Comparison of ENCODE assay signal across 8 mouse cellular contexts in genomic region chr17:56365791-56366673, GRCm38 (mm10). TPM values are rescaled to one million over a fixed set of nuclear protein-coding genes. Genes with fewer than 3 reads are reported as not detected.
DNase-seq lines count a peak whose midpoint lies in the region; ATAC-seq and TF ChIP-seq lines count a peak whose summit lies in the region.

No protein-coding gene starts in this region.

- no peak overlapping the region for H3K4me3 ChIP-seq in cerebellum, adult 2 months (replicated peaks; ENCODE audit: insufficient read depth, low read depth, low read length)
- H3K4me3 ChIP-seq in left cerebral cortex, adult 2 months, result no peak overlapping the region
- H3K4me3 ChIP-seq in hindbrain, embryonic 15.5 days, result no peak overlapping the region
- no peak overlapping the region for H3K4me3 ChIP-seq in myocyte

- WGBS in cerebellum, adult 2 months, result 23% methylated on average over 7 of the region's 7 CpGs
- 37% methylated on average over 7 of the region's 7 CpGs for WGBS in hindbrain, embryonic 15.5 days

- H3K4me1 ChIP-seq in cerebellum, adult 2 months (ENCODE audit: control insufficient read depth, insufficient read depth, low read length), result peaks cover 77% of the 10 kb centered on the region
- peaks cover 76% of the 10 kb centered on the region for H3K4me1 ChIP-seq in hindbrain, embryonic 15.5 days (replicated peaks)

- no peak overlapping the region for H3ac ChIP-seq in myocyte (ENCODE audit: control insufficient read depth, insufficient read length)

- no peak overlapping the region for H3K4me2 ChIP-seq in hindbrain, embryonic 15.5 days
- H3K4me2 ChIP-seq in myocyte (ENCODE audit: low read depth), result peak overlapping the region; percentile 37

- no peak overlapping the region for H3K9ac ChIP-seq in hindbrain, embryonic 15.5 days

- no peak for TF ChIP-seq CTCF in cerebellum, adult 2 months (IDR thresholded peaks at IDR 0.05; ENCODE audit: borderline replicate concordance, insufficient read depth, low read depth, low read length)
- no peak for TF ChIP-seq CTCF in left cerebral cortex, adult 2 months (IDR thresholded peaks at IDR 0.05)

- TF ChIP-seq POLR2A in cerebellum, adult 2 months (IDR thresholded peaks at IDR 0.05; ENCODE audit: borderline replicate concordance, insufficient read depth, low read length), result no peak
- TF ChIP-seq POLR2A in myocyte (IDR thresholded peaks at IDR 0.05; ENCODE audit: insufficient read length, low read depth), result no peak

- H3K79me2 ChIP-seq in myocyte (ENCODE audit: control insufficient read depth, insufficient read depth), result no peaks in the 10 kb centered on the region

- peak; percentile 46 for ATAC-seq in hindbrain, embryonic 15.5 days (ENCODE audit: low FRiP score, low read depth)

- peak overlapping the region; percentile 4; the same call in 1 of the 2 replicates for H3K27ac ChIP-seq in cerebellum, adult 2 months (ENCODE audit: insufficient read depth, low read length)
- H3K27ac ChIP-seq in left cerebral cortex, adult 2 months, result peak overlapping the region; percentile 9
- H3K27ac ChIP-seq in hindbrain, embryonic 15.5 days (replicated peaks), result peak overlapping the region; percentile 71

- DNase-seq in cerebellum, adult 2 months, result peak; percentile 55 to 70
- DNase-seq in cerebellum, postnatal 36 days, result no peak
- no peak for DNase-seq in left cerebral cortex, adult 2 months (ENCODE audit: extremely low spot score in 1 of 2, low spot score in 2 of 2)
- no peak for DNase-seq in left cerebral cortex, postnatal 14 days (ENCODE audit: low spot score in 2 of 2)
- no peak for DNase-seq in right cerebral cortex, postnatal 25 days
- DNase-seq in spleen, postnatal 36 days (ENCODE audit: low spot score in 2 of 2), result no peak

- H3K27me3 ChIP-seq in cerebellum, adult 2 months (ENCODE audit: control insufficient read depth, insufficient read depth, low read length), result no peaks in the 10 kb centered on the region
- no peaks in the 10 kb centered on the region for H3K27me3 ChIP-seq in hindbrain, embryonic 15.5 days
- H3K27me3 ChIP-seq in myocyte (ENCODE audit: control insufficient read depth, insufficient read depth, insufficient read length), result no peaks in the 10 kb centered on the region

- intact Hi-C loops in left cerebral cortex, adult 2 months (cut with DNase I), result no loop called here
- intact Hi-C loops in left cerebral cortex, postnatal 14 days (cut with DNase I), result no loop called here

- peaks cover 15% of the 10 kb centered on the region for H3K36me3 ChIP-seq in hindbrain, embryonic 15.5 days
- peaks cover 5% of the 10 kb centered on the region for H3K36me3 ChIP-seq in myocyte (ENCODE audit: control insufficient read depth, insufficient read depth)

- H3K9me3 ChIP-seq in hindbrain, embryonic 15.5 days, result no peaks in the 10 kb centered on the region

TF ChIP-seq in myocyte, 11 proteins besides CTCF, POLR2A, EP300 and RAD21:
- TF ChIP-seq SRF (IDR thresholded peaks at IDR 0.05; ENCODE audit: control insufficient read depth, insufficient read length, low read depth) (no peak), TCF12 (IDR thresholded peaks at IDR 0.05; ENCODE audit: insufficient read depth, poor library complexity, severe bottlenecking) (no peak), MYOD1 (IDR thresholded peaks at IDR 0.05; ENCODE audit: control insufficient read depth in 1 of 3, insufficient read length in 2 of 3, low read depth in 2 of 3) (peak in 1 of 3 experiments; percentile 51), E2F4 (IDR thresholded peaks at IDR 0.05; ENCODE audit: insufficient read depth) (no peak), REST (IDR thresholded peaks at IDR 0.05; ENCODE audit: insufficient read depth, insufficient read length) (no peak), MAX (IDR thresholded peaks at IDR 0.05; ENCODE audit: low read depth) (no peak), MYOG (IDR thresholded peaks at IDR 0.05; ENCODE audit: control insufficient read depth in 1 of 3, insufficient read depth in 1 of 3, insufficient read length in 2 of 3, low read depth in 2 of 3) (peak in 1 of 3 experiments; percentile 56), USF1 (IDR thresholded peaks at IDR 0.05; ENCODE audit: low read depth) (no peak), TCF3 (IDR thresholded peaks at IDR 0.05; ENCODE audit: insufficient read length, low read depth) (no peak), CEBPB (IDR thresholded peaks at IDR 0.05; ENCODE audit: insufficient read depth, poor library complexity, severe bottlenecking) (no peak), POLR2AphosphoS2 (IDR thresholded peaks at IDR 0.05; ENCODE audit: insufficient read length, low read depth) (no peak)
TF ChIP-seq in myocyte: peak in this region for 2.

RNA-seq across cellular contexts. Expression of gene Kdm4b, which starts 40.2 kb away (rescaled TPM):
- 45.8 and 50.9 TPM in 2 replicates for polyA plus RNA-seq in cerebellum, adult 2 months (2012; rRNA removed)
- total RNA-seq in left cerebral cortex, adult 2 months (2021), result 10 to 100 TPM; 66.2 to 71.8 TPM
- total RNA-seq in left cerebral cortex, postnatal 14 days (2021), result 10 to 100 TPM; 75.0 to 87.7 TPM
- polyA plus RNA-seq in hindbrain, embryonic 15.5 days (2015; fragmentation: Nextera tagmentation; extraction: Ambion mirVana), result 71.5 and 73.7 TPM in 2 replicates
- 31.3 TPM for polyA plus RNA-seq in myocyte (2012; fragmentation: generic; extraction: Trizol)

Comparison
In these comparisons a context has a peak if more than half of its experiments do, and no peak if none do; other contexts are left out.
1. DNase-seq: peak in cerebellum, adult 2 months (2 of 2); none in cerebellum, postnatal 36 days (0 of 2), left cerebral cortex, adult 2 months (0 of 2), left cerebral cortex, postnatal 14 days (0 of 2), right cerebral cortex, postnatal 25 days (single experiment) and spleen, postnatal 36 days (0 of 2).
2. H3K27ac ChIP-seq: peak in every context shown above with its lines; median percentile 71 in hindbrain, embryonic 15.5 days; 9 in left cerebral cortex, adult 2 months; 4 in cerebellum, adult 2 months.